Mouse (Mus musculus) intestine, embryonic 14.5 days (tissue): ENCODE results near the gene Slc4a8. TPM values are rescaled to one million over a fixed set of nuclear protein-coding genes. Genes with fewer than 3 reads are reported as not detected.

Experiments used
- ATAC-seq: fragments of 200-750 bp; cut with Nextera tagmentation; replicated peaks from 2 replicates; pipeline ENCODE4 v1.8.0; 2017; ENCODE audit warnings: low read depth, moderate number of reproducible peaks, moderate TSS enrichment, moderate library complexity; ENCODE audit not compliant: low FRiP score, low TSS enrichment
- DNase-seq: peaks from one replicate; pipeline ENCODE4 v3.0.0-alpha.2; 2018; ENCODE audit warnings: low spot score
- H3K27ac ChIP-seq: fragments of 300-500 bp; sonication (generic); 2 replicates; pipeline ENCODE4 v1.5.1; 2014; ENCODE audit warnings: low read depth, mild to moderate bottlenecking, control low read depth
- H3K27me3 ChIP-seq: fragments of 300-500 bp; sonication (generic); replicated peaks from 2 replicates; pipeline ENCODE4 v1.6.1; 2014; ENCODE audit warnings: low read length, control low read depth; ENCODE audit not compliant: control insufficient read depth, insufficient read depth
- H3K36me3 ChIP-seq: fragments of 300-500 bp; sonication (generic); 2 replicates; pipeline ENCODE4 v1.6.1; 2014; ENCODE audit warnings: low read length, control low read depth; ENCODE audit not compliant: control insufficient read depth, insufficient read depth
- H3K4me1 ChIP-seq: fragments of 300-500 bp; sonication (generic); replicated peaks from 2 replicates; pipeline ENCODE4 v1.6.1; 2014; ENCODE audit warnings: low read length, control low read depth, mixed read lengths; ENCODE audit not compliant: control insufficient read depth, insufficient read depth
- H3K4me2 ChIP-seq: fragments of 300-500 bp; sonication (generic); 2 replicates; pipeline ENCODE4 v1.6.1; 2014; ENCODE audit warnings: low read length
- H3K4me3 ChIP-seq: fragments of 300-500 bp; sonication (generic); 2 replicates; pipeline ENCODE4 v1.5.1; 2014; ENCODE audit warnings: low read depth, low read length, control low read depth, mixed read lengths
- H3K9ac ChIP-seq: fragments of 300-500 bp; sonication (generic); 2 replicates; pipeline ENCODE4 v1.6.1; 2014; ENCODE audit warnings: mild to moderate bottlenecking, low read length
- H3K9me3 ChIP-seq: fragments of 300-500 bp; sonication (generic); 2 replicates; pipeline ENCODE4 v1.6.1; 2016; ENCODE audit warnings: low read length, control low read depth; ENCODE audit not compliant: control insufficient read depth
- WGBS: fragments of 180-500 bp; shearing (Covaris S2); extraction: QIAGEN DNeasy Blood & Tissue Kit; methylation state at CpG from one replicate; pipeline ENCODE4 v1.1.7; 2014; 5-methylcytosine and 5-hydroxymethylcytosine counted together
- polyA plus RNA-seq: library from polyadenylated mRNA; unstranded; fragments of >200 nt; fragmentation: Nextera tagmentation; extraction: Ambion mirVana; gene quantifications from 2 replicates; pipeline ENCODE4 v1.2.1, GENCODE M21; 2014

Slc4a8 gene
- polyA plus RNA-seq, 1 experiment from 2014 or later, result 5.4 TPM

GRCm38 (mm10) chr15:100748584-100748983 lies 13.0 kb upstream of the Slc4a8 start:
- no peaks in the 10 kb centered on the region for H3K36me3 ChIP-seq
- DNase-seq, result peak; percentile 49
- no peak overlapping the region for H3K27ac ChIP-seq
- H3K9me3 ChIP-seq, result no peaks in the 10 kb centered on the region
- H3K9ac ChIP-seq, result no peak overlapping the region
- 0 out of 2 replicates have a peak, but pooled peaks cover 8% of the 10 kb centered on the region for H3K4me1 ChIP-seq
- H3K4me2 ChIP-seq, result no peak overlapping the region
- ATAC-seq, result no peak
- 67% methylated on average over 3 of the region's 3 CpGs for WGBS
- no peaks in the 10 kb centered on the region for H3K27me3 ChIP-seq
- H3K4me3 ChIP-seq, result no peak overlapping the region

- Histone ChIP-seq H3K27ac (peak overlapping the region; percentile 18; the same call in 1 of the 2 replicates), H3K4me1 (0 out of 2 replicates have a peak, but pooled peaks cover 8% of the 10 kb centered on the region), H3K4me3 (no peak overlapping the region), H3K9ac (no peak overlapping the region), H3K36me3 (no peaks in the 10 kb centered on the region), H3K9me3 (no peaks in the 10 kb centered on the region), H3K27me3 (no peaks in the 10 kb centered on the region), H3K4me2 (no peak overlapping the region)
- DNase-seq, result peak; percentile 56
- no peak for ATAC-seq
- 46% methylated on average over 10 of the region's 10 CpGs for WGBS
These were observed 11.6 kb upstream of the Slc4a8 start for GRCm38 (mm10) chr15:100749751-100750538.

- H3K4me3 ChIP-seq, result no peak overlapping the region
- H3K4me2 ChIP-seq, result no peak overlapping the region
- ATAC-seq (no peak), DNase-seq (peak; percentile 9)
- no peak overlapping the region for H3K27ac ChIP-seq
- 0 out of 2 replicates have a peak, but pooled peaks cover 8% of the 10 kb centered on the region for H3K4me1 ChIP-seq
- H3K9me3 ChIP-seq, result no peaks in the 10 kb centered on the region
- 81% methylated on average over 2 of the region's 2 CpGs for WGBS
- H3K9ac ChIP-seq, result no peak overlapping the region
- H3K36me3 ChIP-seq, result no peaks in the 10 kb centered on the region
- no peaks in the 10 kb centered on the region for H3K27me3 ChIP-seq
These were observed 9.1 kb upstream of the Slc4a8 start for GRCm38 (mm10) chr15:100752439-100752838.

- H3K4me3 ChIP-seq, result no peak overlapping the region
- no peaks in the 10 kb centered on the region for H3K36me3 ChIP-seq
- H3K4me2 ChIP-seq, result no peak overlapping the region
- H3K27me3 ChIP-seq, result no peaks in the 10 kb centered on the region
- no peaks in the 10 kb centered on the region for H3K9me3 ChIP-seq
- no peak overlapping the region for H3K27ac ChIP-seq
- WGBS, result 55% methylated on average over 5 of the region's 5 CpGs
- H3K9ac ChIP-seq, result no peak overlapping the region
- ATAC-seq, result no peak
- DNase-seq, result peak; percentile 44
- 0 out of 2 replicates have a peak, but pooled peaks cover 7% of the 10 kb centered on the region for H3K4me1 ChIP-seq
These were observed 8.5 kb upstream of the Slc4a8 start for GRCm38 (mm10) chr15:100753045-100753444.

GRCm38 (mm10) chr15:100754041-100754440 lies 7.5 kb upstream of the Slc4a8 start:
- WGBS, result 47% methylated on average over 7 of the region's 7 CpGs
- no peaks in the 10 kb centered on the region for H3K36me3 ChIP-seq
- no peak overlapping the region for H3K4me2 ChIP-seq

GRCm38 (mm10) chr15:100754805-100755497 lies 6.6 kb upstream of the Slc4a8 start:
- WGBS, result 9% methylated on average over 11 of the region's 11 CpGs
- Histone ChIP-seq H3K4me3 (no peak overlapping the region), H3K9ac (no peak overlapping the region), H3K27ac (peak overlapping the region; percentile 68), H3K4me1 (no peaks in the 10 kb centered on the region), H3K36me3 (no peaks in the 10 kb centered on the region), H3K9me3 (no peaks in the 10 kb centered on the region), H3K27me3 (no peaks in the 10 kb centered on the region), H3K4me2 (peak overlapping the region; percentile 29)
- ATAC-seq, result peak; percentile 71
- DNase-seq, result peak; percentile 67

More at GRCm38 (mm10) chr15:100754041-100754440, 7.5 kb upstream of the Slc4a8 start:
- H3K4me1 ChIP-seq, result no peaks in the 10 kb centered on the region
- no peaks in the 10 kb centered on the region for H3K27me3 ChIP-seq
- no peak overlapping the region for H3K4me3 ChIP-seq
- H3K9me3 ChIP-seq, result no peaks in the 10 kb centered on the region
- ATAC-seq (no peak), DNase-seq (peak; percentile 46)
- H3K9ac ChIP-seq, result no peak overlapping the region
- no peak overlapping the region for H3K27ac ChIP-seq

- peak overlapping the region; percentile 29 for H3K4me2 ChIP-seq
These were observed 6.1 kb upstream of the Slc4a8 start for GRCm38 (mm10) chr15:100755498-100755859.

GRCm38 (mm10) chr15:100755881-100756624 lies 5.5 kb upstream of the Slc4a8 start:
- DNase-seq (peak; percentile 43), ATAC-seq (no peak)
- Histone ChIP-seq H3K27me3 (no peaks in the 10 kb centered on the region), H3K4me1 (peaks cover 4% of the 10 kb centered on the region), H3K36me3 (no peaks in the 10 kb centered on the region), H3K27ac (peak overlapping the region; percentile 68; the same call in 1 of the 2 replicates), H3K4me3 (no peak overlapping the region), H3K9me3 (no peaks in the 10 kb centered on the region), H3K9ac (no peak overlapping the region), H3K4me2 (peak overlapping the region; percentile 29; the same call in 1 of the 2 replicates)
- 63% methylated on average over 3 of the region's 3 CpGs for WGBS

More at GRCm38 (mm10) chr15:100755498-100755859, 6.1 kb upstream of the Slc4a8 start:
- DNase-seq (no peak), ATAC-seq (no peak)
- Histone ChIP-seq H3K27me3 (no peaks in the 10 kb centered on the region), H3K36me3 (no peaks in the 10 kb centered on the region), H3K27ac (peak overlapping the region; percentile 68; the same call in 1 of the 2 replicates), H3K9me3 (no peaks in the 10 kb centered on the region), H3K4me1 (no peaks in the 10 kb centered on the region), H3K9ac (no peak overlapping the region), H3K4me3 (no peak overlapping the region)
- WGBS, result 51% methylated on average over 6 of the region's 8 CpGs
